Mouse (Mus musculus) cerebellum, adult 2 months (tissue): ENCODE results near the gene Olfr1432.

Source experiments
- CTCF ChIP-seq: fragments of 200-500 bp; IDR thresholded peaks from 2 replicates; pipeline ENCODE4 v1.5.1; 2011; ENCODE audit warnings: low read depth, mild to moderate bottlenecking, control low read depth, low read length, moderate library complexity, borderline replicate concordance; ENCODE audit not compliant: insufficient read depth
- POLR2A ChIP-seq: fragments of 200-500 bp; IDR thresholded peaks from 2 replicates; pipeline ENCODE4 v1.6.1; 2011; ENCODE audit warnings: low read length, control low read depth, borderline replicate concordance; ENCODE audit not compliant: insufficient read depth

GRCm38 (mm10) chr19:12241559-12241958, 9.2 kb upstream of the Olfr1432 start, which contains the start of gene Olfr262:
- no peak for TF ChIP-seq CTCF
- TF ChIP-seq POLR2A, result no peak
